Mouse (Mus musculus) liver, embryonic 13.5 days (tissue): ENCODE results near the gene Gclm. TPM values are rescaled to one million over a fixed set of nuclear protein-coding genes. Genes with fewer than 3 reads are reported as not detected.
A peak's percentile ranks its signal among the peaks of the same experiment; 100 is the strongest.

Source experiments
- ATAC-seq: fragments of 200-750 bp; cut with Nextera tagmentation; 2 replicates; pipeline ENCODE4 v1.8.0; 2017; ENCODE audit warnings: low read depth, mild to moderate bottlenecking, moderate number of reproducible peaks, moderate library complexity
- DNase-seq: peaks from one replicate; pipeline ENCODE4 v3.0.0; 2022
- H3K27ac ChIP-seq: fragments of 300-500 bp; sonication (generic); 2 replicates; pipeline ENCODE4 v1.5.1; 2015; ENCODE audit warnings: moderate library complexity, mild to moderate bottlenecking, inconsistent platforms
- H3K27me3 ChIP-seq: fragments of 300-500 bp; sonication (generic); 2 replicates; pipeline ENCODE4 v1.6.1; 2015; ENCODE audit warnings: mild to moderate bottlenecking, inconsistent platforms
- H3K36me3 ChIP-seq: fragments of 300-500 bp; sonication (generic); 2 replicates; pipeline ENCODE4 v1.6.1; 2015; ENCODE audit warnings: mild to moderate bottlenecking, inconsistent platforms
- H3K4me1 ChIP-seq: fragments of 300-500 bp; sonication (generic); replicated peaks from 2 replicates; pipeline ENCODE4 v1.6.1; 2015; ENCODE audit warnings: inconsistent platforms
- H3K4me2 ChIP-seq: fragments of 300-500 bp; sonication (generic); 2 replicates; pipeline ENCODE4 v1.6.1; 2015; ENCODE audit warnings: inconsistent platforms, mild to moderate bottlenecking, moderate library complexity
- H3K4me3 ChIP-seq: fragments of 300-500 bp; sonication (generic); replicated peaks from 2 replicates; pipeline ENCODE4 v1.5.1; 2015; ENCODE audit warnings: mild to moderate bottlenecking, inconsistent platforms
- H3K9ac ChIP-seq: fragments of 300-500 bp; sonication (generic); 2 replicates; pipeline ENCODE4 v1.6.1; 2015; ENCODE audit warnings: mild to moderate bottlenecking, inconsistent platforms
- H3K9me3 ChIP-seq: fragments of 300-500 bp; sonication (generic); replicated peaks from 2 replicates; pipeline ENCODE4 v1.6.1; 2016; ENCODE audit warnings: inconsistent platforms
- WGBS: fragments of 180-500 bp; shearing (Covaris S2); methylation state at CpG from one replicate; pipeline ENCODE4 v1.1.7; 2015; ENCODE audit not compliant: insufficient replicate concordance; 5-methylcytosine and 5-hydroxymethylcytosine counted together
- microRNA counts: library from miRNA; unstranded; fragments of <30 nt; microRNA quantifications from one replicate; lab custom pipeline; 2016
- microRNA-seq: library from miRNA; unstranded; fragments of <30 nt; microRNA quantifications from one replicate; pipeline ENCODE4, GENCODE M21; 2016
- polyA plus RNA-seq: library from polyadenylated mRNA; unstranded; fragments of >200 nt; fragmentation: Nextera tagmentation; extraction: Ambion mirVana; gene quantifications from 2 replicates; pipeline ENCODE4 v1.2.1, GENCODE M21; 2015

Gene Gclm
- polyA plus RNA-seq, 1 experiment from 2014 or later: 466 TPM

- Histone ChIP-seq H3K4me2 (no peak overlapping the region), H3K9ac (no peak overlapping the region), H3K4me1 (peaks cover 11% of the 10 kb centered on the region), H3K27ac (no peak overlapping the region), H3K27me3 (0 out of 2 replicates have a peak, but pooled peaks cover 4% of the 10 kb centered on the region), H3K36me3 (no peaks in the 10 kb centered on the region), H3K9me3 (no peaks in the 10 kb centered on the region), H3K4me3 (no peak overlapping the region)
- 23% methylated on average over 11 of the region's 11 CpGs for WGBS
- DNase-seq: no peak
- no peak for ATAC-seq
These were observed 71.3 kb downstream of the Gclm start for GRCm38 (mm10) chr3:122316621-122317020.

DNA sequence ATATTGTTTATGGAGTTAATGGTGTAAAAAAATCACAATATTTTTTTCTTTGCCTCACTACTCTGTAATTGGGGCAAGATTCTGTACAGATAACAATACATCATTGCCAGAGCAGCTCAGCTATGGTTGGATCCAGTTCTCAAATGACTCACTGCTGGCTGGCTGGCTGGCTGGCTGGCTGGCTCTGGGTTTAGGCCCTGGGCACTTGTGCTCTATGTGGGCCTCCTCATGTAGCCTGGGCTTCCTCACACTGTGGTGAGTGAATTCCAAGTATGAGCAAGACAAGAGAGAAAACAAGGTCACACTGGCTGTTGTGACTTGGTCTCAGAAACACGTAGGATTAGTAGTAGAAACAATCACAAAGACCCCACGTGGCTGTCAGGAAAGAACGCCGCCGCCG is 72.0 kb downstream of the Gclm start:
- no peak for ATAC-seq
- Histone ChIP-seq H3K4me2 (no peak overlapping the region), H3K27ac (no peak overlapping the region), H3K4me1 (peaks cover 11% of the 10 kb centered on the region), H3K27me3 (0 out of 2 replicates have a peak, but pooled peaks cover 4% of the 10 kb centered on the region), H3K9me3 (no peaks in the 10 kb centered on the region), H3K9ac (no peak overlapping the region), H3K4me3 (no peak overlapping the region), H3K36me3 (no peaks in the 10 kb centered on the region)
- WGBS: 76% methylated on average over 6 of the region's 6 CpGs
- DNase-seq: no peak

MicroRNA genes within 50 kb of the gene (microRNA counts, 519-probe panel; counts per million panel counts)
- 114 counts per million for microRNA mmu-miR-760 (lab: Ali Mortazavi, UCI)

Small RNA genes lying within 50 kb of the gene (microRNA-seq; reads per million reads assigned to microRNA genes)
- gene Gm22903: not detected
- 18.5 reads per million, percentile 31 among the genes with 10 or more reads in this experiment for gene Mir760

Other genes with a start within 250 kb of the Gclm start
- 0.35 and 0.66 TPM in 2 replicates for gene Abca4, start 201.1 kb upstream of the Gclm start, polyA plus RNA-seq
- 52.7 and 65.0 TPM in 2 replicates for gene Dnttip2, start 28.8 kb downstream of the Gclm start, polyA plus RNA-seq
- gene Bcar3, start 48.6 kb downstream of the Gclm start, polyA plus RNA-seq: 5.0 and 5.5 TPM in 2 replicates